Mouse (Mus musculus) thymus, postnatal 36 days (tissue): ENCODE measurements at regions not wholly inside any gene's neighbourhood (a gene's known extent, or its start where the extent isn't known, plus 50 kb on each side); places are given as distances from the start of the nearest gene placed in this dataset.

ENCODE experiments used
- DNase-seq, 2 experiments: peaks; one replicate each; pipeline ENCODE4 v3.0.0; 2022; ENCODE audit warnings: mixed read lengths in 2 of 2

DNA sequence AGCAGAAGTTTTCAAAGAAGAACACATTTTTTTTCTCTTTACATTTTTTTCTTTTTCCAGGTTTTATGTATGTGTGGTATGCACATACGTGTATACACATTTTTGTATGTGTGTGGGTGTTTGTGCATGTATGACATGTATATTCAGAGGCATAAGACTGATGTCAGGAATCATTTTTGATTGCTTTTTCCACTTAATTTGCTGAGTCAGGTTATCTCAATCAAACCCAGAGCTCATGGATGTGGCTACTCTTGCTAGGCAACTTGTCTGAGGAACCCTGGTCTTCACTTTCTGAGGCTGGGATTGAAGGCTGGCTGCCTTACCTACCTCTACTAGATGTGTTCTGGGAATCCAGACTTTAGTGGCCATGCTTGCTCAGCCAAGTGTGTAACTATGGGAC is 174.2 kb upstream of the Stt3b start:
- DNase-seq: no peak

DNA sequence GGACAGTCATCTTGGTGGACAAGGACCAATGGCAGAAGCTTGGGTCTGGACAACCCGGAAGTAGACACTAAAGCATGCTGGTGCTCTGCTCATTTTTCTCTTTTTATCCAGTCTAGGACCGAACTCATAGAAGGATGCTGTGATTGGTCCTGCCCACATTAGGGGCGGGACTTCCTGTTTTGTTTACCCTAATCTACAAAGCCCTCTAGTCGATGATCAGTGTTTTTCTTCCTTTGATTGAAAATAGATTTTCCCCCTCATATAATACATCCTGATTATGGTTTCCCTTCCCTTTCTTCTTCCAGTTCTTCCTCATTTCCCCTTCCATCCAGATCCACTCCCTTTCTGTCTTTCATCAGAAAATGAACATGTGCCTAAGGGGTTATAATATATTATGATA is 175.0 kb upstream of the Stt3b start:
- no peak for DNase-seq

- DNase-seq: no peak
Measured at GRCm38 (mm10) chr9:115487175-115487760, 177.0 kb upstream of the Stt3b start.

DNA sequence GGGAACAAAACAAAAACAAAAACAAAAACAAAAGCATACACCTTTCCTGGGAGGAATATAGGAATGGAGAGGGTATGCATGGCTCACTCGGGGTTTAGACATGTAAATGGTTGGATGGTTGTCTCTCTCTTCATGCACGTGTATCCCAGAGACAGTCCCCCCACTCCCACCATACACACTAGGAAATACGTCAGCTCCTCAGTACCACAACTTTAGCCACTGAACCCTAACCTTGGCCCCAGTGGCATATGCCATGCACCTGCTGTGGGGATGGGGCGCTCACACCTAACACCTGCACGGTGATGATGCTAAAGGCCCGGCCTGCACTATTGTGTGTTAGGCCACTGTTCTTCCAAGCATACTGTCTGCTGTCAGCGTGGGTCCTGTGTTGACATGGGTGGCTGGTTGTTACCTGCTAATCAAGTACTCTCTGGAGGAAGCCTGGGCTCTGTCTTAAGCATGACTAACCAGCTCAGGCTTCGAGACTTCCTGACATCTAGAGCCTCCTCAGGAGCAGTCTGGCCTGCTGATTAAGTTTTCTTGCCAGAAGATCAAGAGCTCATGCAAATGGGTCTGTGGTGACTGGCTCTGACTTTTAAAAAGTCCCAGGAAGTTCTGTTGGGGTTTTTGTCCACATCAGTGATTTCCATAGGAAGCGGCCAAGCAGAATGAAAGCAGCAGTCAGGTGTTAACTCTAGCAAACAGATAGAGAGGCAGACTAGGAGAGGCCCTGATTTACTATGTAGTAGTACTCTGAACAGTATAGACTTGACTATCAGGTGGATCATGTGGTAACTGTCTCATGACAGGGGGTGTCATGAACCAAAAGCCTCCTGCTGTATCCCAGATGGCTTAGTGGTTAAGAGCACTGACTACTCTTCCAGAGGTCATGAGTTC is 178.9 kb upstream of the Stt3b start:
- peak in 1 of 2 experiments; percentile 18 for DNase-seq

DNA sequence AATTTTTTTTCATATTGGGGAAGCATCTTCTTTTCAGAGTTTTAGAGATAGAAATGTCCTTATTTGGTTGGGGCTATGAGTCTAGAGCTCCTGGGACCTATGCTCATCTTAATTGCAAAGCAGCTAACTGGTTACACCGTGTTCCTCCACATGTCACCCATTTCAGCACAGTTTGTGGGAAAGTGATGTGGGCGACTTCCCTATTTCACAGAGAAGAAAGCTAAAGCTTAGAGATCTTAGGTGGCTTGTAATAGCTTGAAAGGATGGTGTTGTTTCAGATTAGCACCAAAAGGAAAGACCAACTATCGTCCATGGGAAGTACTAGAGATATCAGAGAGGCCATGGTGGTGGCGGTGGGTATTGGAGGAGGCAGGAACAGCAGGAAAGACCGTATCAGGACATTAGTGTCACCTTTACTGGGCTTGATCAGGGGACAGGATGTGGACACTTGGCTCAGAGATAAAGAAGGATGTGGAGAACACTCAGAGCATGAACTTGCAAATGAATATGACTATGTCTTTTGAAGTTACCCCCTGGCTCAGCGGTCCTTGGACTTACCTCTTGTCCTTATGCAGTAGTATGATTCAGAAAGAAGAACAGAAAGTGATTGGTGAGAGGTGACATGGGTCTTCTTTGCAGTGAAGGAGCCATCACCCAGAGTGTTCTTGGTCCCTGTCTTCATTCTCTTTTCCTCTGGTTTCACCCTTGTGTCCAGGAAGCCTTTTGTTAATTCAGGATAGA is 182.4 kb upstream of the Stt3b start:
- no peak for DNase-seq

DNA sequence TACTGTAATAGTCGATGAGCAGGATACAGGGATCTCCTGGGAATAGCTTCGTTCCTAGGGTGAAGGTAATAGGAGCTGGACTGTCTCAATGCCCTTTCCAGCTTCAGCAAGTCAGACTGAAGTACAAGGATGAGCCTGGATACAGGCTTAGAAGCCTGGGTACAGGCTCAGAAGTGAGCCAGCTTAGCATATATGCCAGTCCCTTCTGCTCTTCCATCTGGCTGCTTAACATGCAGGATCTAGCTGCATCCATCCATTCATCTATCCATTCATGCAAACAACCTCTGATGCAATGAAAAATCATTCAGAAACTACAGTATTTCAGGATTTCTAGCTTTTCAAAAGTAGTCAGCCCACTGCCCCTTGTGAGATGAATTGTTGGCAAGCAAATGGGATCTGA is 183.5 kb upstream of the Stt3b start:
- DNase-seq: no peak

- DNase-seq: no peak
Measured at GRCm38 (mm10) chr9:115499536-115499935, 189.3 kb upstream of the Stt3b start.

DNA sequence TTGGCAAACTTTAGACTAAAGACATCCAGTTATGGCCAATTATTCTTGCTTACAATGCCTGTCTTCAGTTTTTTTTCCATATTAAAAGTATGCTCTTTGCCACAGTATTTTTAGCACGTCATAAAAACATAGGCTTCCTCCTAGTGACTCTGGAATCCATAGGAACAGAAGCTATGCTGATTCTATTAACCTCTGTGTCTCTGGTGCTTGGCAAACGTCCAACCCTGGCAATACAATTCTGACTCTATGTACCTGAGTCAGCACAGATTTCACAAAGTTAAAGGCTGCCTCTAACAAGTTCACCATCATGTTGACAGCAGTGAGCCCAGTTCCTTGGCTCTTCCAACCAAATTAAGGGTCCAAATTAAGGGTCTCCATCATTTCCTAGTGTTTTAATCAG is 194.6 kb upstream of the Stt3b start:
- DNase-seq: no peak

- DNase-seq: no peak
Measured at GRCm38 (mm10) chr9:115507131-115507689, 197.0 kb upstream of the Stt3b start.

GRCm38 (mm10) chr9:115512835-115513629 is 202.8 kb upstream of the Stt3b start:
- DNase-seq: no peak

GRCm38 (mm10) chr9:115517903-115518302 is 207.7 kb upstream of the Stt3b start:
- DNase-seq: no peak

GRCm38 (mm10) chr9:115524161-115524560 is 213.9 kb upstream of the Stt3b start:
- no peak for DNase-seq

DNA sequence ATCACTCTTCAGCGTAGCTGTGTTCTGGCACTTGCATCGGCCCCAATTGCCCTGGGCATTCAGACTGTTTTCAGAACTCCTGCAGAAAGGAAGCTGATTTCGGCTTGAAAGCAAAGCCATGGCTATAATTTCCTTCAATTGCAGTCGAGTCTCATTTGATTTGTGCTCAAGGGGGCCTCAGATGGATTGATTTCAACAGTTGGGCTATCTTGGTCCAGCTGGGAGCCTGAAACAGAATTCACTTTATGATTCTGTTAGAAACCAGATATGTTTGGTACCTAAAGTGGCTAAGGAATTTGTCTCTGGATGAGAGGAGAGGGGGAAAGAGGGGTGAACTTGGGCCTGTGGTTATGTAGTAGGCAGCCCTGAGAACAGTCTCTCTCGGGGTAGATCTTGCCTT is 214.4 kb upstream of the Stt3b start:
- DNase-seq: no peak

GRCm38 (mm10) chr9:115526322-115526721 is 216.1 kb upstream of the Stt3b start:
- peak; percentile 45 to 54 for DNase-seq

GRCm38 (mm10) chr9:115526981-115527380 is 216.8 kb upstream of the Stt3b start:
- no peak for DNase-seq

DNA sequence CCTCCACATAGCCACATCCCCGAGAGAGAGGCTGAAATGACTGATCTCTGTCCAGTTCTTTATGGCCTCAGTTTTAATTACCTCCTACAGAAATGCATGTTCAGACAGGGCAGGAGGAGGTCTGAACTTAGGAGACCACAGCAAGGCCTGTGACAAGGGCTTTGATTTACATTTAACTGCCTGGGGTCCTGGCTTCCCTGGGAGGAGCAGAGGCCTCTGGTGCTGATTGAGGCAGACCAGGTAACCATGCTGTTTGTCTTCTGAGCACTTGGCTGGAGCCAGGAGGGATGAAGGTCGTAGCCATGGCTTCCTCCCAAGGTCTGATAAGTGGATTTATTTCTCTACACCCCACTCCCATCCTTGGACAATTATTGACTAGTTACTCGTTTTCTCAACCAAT is 224.0 kb upstream of the Stt3b start:
- DNase-seq: no peak

- no peak for DNase-seq
Measured at GRCm38 (mm10) chr9:115543665-115544064, 233.4 kb upstream of the Stt3b start.

- DNase-seq: no peak
Measured at GRCm38 (mm10) chr9:115545178-115545577, 235.0 kb upstream of the Stt3b start.

DNA sequence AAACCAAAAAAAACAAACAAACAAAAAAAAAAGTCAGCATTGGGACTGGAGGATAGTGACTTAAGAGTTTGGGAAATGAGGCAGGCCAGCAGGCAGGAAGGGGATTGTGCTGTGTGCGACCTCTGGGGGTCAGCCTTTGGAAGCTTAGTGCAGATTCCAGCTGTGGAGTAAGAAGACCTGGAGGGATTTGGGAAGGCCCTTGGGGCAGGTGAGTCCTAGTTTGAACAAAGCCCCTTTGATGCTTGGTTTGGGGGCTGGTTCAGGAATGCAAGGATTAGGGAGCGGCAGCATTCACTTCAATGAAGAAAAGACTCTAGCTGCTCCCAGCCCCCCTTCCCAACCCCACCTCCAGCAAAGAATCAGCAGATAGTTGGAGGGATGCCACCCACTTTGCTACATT is 235.6 kb upstream of the Stt3b start:
- no peak for DNase-seq

GRCm38 (mm10) chr9:115547625-115548325 is 237.6 kb upstream of the Stt3b start:
- no peak for DNase-seq

DNA sequence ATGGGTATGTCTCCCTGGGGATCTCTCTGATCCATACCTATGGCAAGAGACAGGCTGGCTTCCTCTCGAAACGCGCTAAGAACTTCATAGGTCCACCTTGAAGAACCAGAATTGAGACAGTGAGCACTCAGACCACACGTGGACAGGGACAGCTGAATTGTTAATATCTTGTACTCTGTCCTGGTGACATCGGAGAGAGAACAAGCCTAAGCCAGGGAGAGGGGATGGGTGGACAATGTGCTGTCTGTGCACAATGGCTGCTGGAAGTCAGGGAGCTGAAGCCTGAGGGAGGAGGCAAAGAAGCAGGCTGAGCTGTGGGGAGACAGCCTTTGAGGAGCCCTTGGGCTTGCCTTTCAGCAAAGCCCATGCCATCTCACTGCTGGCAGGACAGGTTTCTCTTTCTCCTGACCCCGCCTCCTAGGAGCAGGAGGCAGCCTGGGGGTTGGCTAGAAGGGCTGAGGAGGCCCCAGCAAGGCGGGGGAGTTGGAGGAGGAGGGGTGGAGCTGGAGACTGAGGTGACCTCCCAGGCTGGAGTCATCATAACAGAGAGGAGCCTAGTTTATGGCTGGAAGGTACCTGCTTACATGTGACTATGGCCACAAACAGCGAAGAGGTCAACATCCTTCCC is 238.6 kb upstream of the Stt3b start:
- DNase-seq: no peak
